Mouse (Mus musculus) pancreas, adult 10 weeks (tissue): Measurements from ENCODE around the gene 4930430F08Rik. TPM values are rescaled to one million over a fixed set of nuclear protein-coding genes. Genes with fewer than 3 reads are reported as not detected.

Source experiments
- polyA plus RNA-seq: library from polyadenylated mRNA; stranded (reverse); fragments of 350-450 nt; fragmentation: Illumina TruSeq; extraction: RNeasy Lipid Tissue Mini Kit (QIAGEN cat#74804); gene quantifications from one replicate; pipeline ENCODE4 v1.2.3, GENCODE M21; 2015; ENCODE audit warnings: low read depth, low replicate concordance; ENCODE audit not compliant: insufficient read depth

Gene 4930430F08Rik
- polyA plus RNA-seq = 1.0 TPM

DNA sequence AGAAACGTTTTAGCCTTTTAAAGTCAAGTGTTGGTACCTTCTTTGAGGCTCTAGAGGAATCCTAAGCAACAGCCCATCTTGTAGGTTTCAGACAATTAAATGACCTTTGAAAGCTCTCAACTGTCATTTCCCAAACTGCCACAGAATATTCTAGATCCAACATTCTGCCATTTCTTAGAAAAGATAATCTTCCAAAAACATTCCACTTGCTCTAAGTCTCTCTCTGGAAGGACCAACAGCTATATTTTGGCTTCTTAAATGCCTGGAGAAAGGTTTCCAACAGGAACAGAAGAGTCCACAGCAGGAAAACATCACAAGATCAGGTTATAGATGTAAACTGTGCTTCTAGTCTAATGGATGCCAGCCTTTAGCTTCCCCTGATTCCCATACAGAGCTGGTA lies at the start of gene 4930430F08Rik, which contains the start of gene 1700017N19Rik:
Gene 4930430F08Rik (minus strand): TSS at position 101 of the 400 bp plus-strand sequence.
Gene 1700017N19Rik (plus strand): TSS at position 162 of the 400 bp plus-strand sequence.

Other genes with a start within 250 kb of the 4930430F08Rik start
- gene Gm4302, start 249.6 kb downstream of the 4930430F08Rik start, polyA plus RNA-seq = not detected
- not detected for gene Gm4303, start 244.5 kb downstream of the 4930430F08Rik start, polyA plus RNA-seq
- gene Gm4305, start 239.3 kb downstream of the 4930430F08Rik start, polyA plus RNA-seq = not detected
- not detected for gene Gm4307, start 229.1 kb downstream of the 4930430F08Rik start, polyA plus RNA-seq
- not detected for gene Gm4312, start 207.9 kb downstream of the 4930430F08Rik start, polyA plus RNA-seq
- 3.2 TPM for gene Tmtc3, start 103.1 kb downstream of the 4930430F08Rik start, polyA plus RNA-seq
- 2.1 TPM for gene Cep290, start 102.9 kb downstream of the 4930430F08Rik start, polyA plus RNA-seq
- not detected for gene 1700017N19Rik, start 61 bp upstream of the 4930430F08Rik start, polyA plus RNA-seq